Mouse (Mus musculus) E14TG2a.4 (cell line): ENCODE measurements around the gene Atp2b2.
A peak's percentile ranks its signal among the peaks of the same experiment; 100 is the strongest.

Source experiments
- H3K27me3 ChIP-seq: 2 replicates; pipeline ENCODE4 v1.6.1; 2014; ENCODE audit warnings: low read length, control low read depth; ENCODE audit not compliant: insufficient read depth
- H3K36me3 ChIP-seq: 2 replicates; pipeline ENCODE4 v1.6.1; 2014; ENCODE audit warnings: low read length, control low read depth; ENCODE audit not compliant: insufficient read depth
- H3K4me1 ChIP-seq: replicated peaks from 2 replicates; pipeline ENCODE4 v1.6.1; 2014; ENCODE audit warnings: low read depth, low read length, control low read depth
- H3K4me3 ChIP-seq: replicated peaks from 2 replicates; pipeline ENCODE4 v1.5.1; 2014; ENCODE audit warnings: mild to moderate bottlenecking, low read length
- H3K9me3 ChIP-seq: 2 replicates; pipeline ENCODE4 v1.6.1; 2014; ENCODE audit warnings: low read length, control low read depth
- CTCF ChIP-seq: conservative IDR thresholded peaks from 2 replicates; pipeline ENCODE4 v1.5.1; 2014; ENCODE audit warnings: low read length
- NANOG ChIP-seq: IDR thresholded peaks from 2 replicates; pipeline ENCODE4 v1.6.1; 2014; ENCODE audit warnings: borderline replicate concordance, low read length, mixed read lengths
- POU5F1 ChIP-seq: IDR thresholded peaks from 2 replicates; pipeline ENCODE4 v1.6.1; 2014; ENCODE audit warnings: low read length, borderline replicate concordance

Gene Atp2b2

DNA sequence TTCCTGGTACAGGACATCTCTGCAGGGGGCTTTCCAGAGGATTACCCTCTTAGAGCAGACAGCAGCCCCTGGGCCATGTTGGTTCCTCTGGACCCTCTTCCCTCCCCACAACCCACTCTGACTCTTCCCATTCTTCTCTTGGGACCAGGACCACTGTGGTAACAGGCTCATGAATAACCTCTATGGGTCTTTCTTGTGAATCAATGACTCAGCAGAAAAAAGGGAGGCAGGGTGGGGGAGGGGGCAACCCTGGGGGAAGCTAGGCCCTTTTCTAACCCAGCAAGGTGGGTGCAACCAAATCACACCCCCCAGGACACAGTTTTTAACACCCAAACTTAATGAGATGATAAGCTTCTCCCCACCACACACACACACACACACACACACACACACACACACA is 20.3 kb upstream of the Atp2b2 start:
- H3K4me3 ChIP-seq, result no peak overlapping the region
- H3K27me3 ChIP-seq, result no peaks in the 10 kb centered on the region
- TF ChIP-seq CTCF (no peak), POU5F1 (no peak), NANOG (no peak)
- no peaks in the 10 kb centered on the region for H3K9me3 ChIP-seq
- no peaks in the 10 kb centered on the region for H3K36me3 ChIP-seq
- peaks cover 6% of the 10 kb centered on the region for H3K4me1 ChIP-seq

GRCm38 (mm10) chr6:114059206-114059605 is 16.8 kb upstream of the Atp2b2 start:
- no peaks in the 10 kb centered on the region for H3K36me3 ChIP-seq
- no peak overlapping the region for H3K4me3 ChIP-seq
- H3K9me3 ChIP-seq, result no peaks in the 10 kb centered on the region
- no peak for TF ChIP-seq NANOG
- TF ChIP-seq CTCF, result no peak
- TF ChIP-seq POU5F1, result no peak
- no peaks in the 10 kb centered on the region for H3K27me3 ChIP-seq
- H3K4me1 ChIP-seq, result peaks cover 6% of the 10 kb centered on the region

GRCm38 (mm10) chr6:114058030-114058808 is 15.8 kb upstream of the Atp2b2 start:
- no peaks in the 10 kb centered on the region for H3K9me3 ChIP-seq
- peaks cover 6% of the 10 kb centered on the region for H3K4me1 ChIP-seq
- no peaks in the 10 kb centered on the region for H3K27me3 ChIP-seq
- H3K4me3 ChIP-seq, result no peak overlapping the region
- no peaks in the 10 kb centered on the region for H3K36me3 ChIP-seq
- TF ChIP-seq CTCF (no peak), POU5F1 (no peak), NANOG (no peak)

DNA sequence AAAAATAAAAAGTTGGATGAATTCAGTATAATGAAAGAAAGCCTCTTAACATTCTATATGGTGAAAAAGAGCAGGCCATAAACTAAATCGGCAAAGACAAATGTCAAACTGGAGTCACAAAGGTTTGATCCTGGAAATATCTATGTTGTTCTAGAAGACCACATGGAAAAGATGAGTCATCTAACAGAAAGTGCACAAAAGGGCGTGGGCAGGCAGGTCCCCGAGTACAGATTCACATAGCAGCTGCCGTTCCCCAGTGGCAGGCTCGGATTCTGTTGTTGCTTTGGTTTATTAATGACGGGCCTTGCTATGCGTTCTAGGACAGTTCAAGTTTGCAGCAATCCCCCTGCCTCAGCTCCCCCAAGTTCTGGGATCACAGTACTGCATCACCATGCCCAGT is 12.9 kb upstream of the Atp2b2 start:
- Histone ChIP-seq H3K36me3 (no peaks in the 10 kb centered on the region), H3K27me3 (no peaks in the 10 kb centered on the region), H3K4me3 (no peak overlapping the region), H3K4me1 (no peaks in the 10 kb centered on the region), H3K9me3 (no peaks in the 10 kb centered on the region)
- TF ChIP-seq CTCF (no peak), POU5F1 (no peak), NANOG (no peak)

- H3K4me1 ChIP-seq, result peaks cover 10% of the 10 kb centered on the region
- H3K27me3 ChIP-seq, result peaks cover 54% of the 10 kb centered on the region
- peaks cover 18% of the 10 kb centered on the region for H3K9me3 ChIP-seq
- H3K4me3 ChIP-seq, result no peak overlapping the region
- H3K36me3 ChIP-seq, result no peaks in the 10 kb centered on the region
- no peak for TF ChIP-seq POU5F1
- TF ChIP-seq NANOG, result no peak
- no peak for TF ChIP-seq CTCF
These were observed 2.5 kb upstream of the Atp2b2 start for GRCm38 (mm10) chr6:114044962-114045361.

DNA sequence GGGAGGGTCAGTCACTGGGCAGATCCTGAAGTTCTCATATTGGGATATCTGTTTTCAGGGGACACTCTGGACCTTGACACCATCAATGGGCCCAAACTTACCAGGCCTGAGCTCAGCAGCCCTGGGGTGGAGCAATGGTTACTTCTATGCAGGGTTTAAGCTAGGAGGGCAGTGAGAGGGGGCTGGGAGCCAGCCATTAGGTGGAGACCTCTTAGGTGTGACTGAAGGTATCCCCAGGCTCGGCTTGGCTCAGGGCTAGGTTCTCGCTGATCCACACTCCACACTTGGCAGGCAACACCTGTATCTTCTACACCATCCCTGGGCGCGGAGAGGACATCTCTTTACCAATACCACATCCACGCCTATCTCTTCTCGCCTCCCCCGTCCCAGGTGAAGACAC is 423 bp upstream of the Atp2b2 start:
- TF ChIP-seq CTCF (no peak), NANOG (no peak), POU5F1 (no peak)
- no peaks in the 10 kb centered on the region for H3K36me3 ChIP-seq
- peaks cover 18% of the 10 kb centered on the region for H3K9me3 ChIP-seq
- peaks cover 10% of the 10 kb centered on the region for H3K4me1 ChIP-seq
- H3K4me3 ChIP-seq, result 0 out of 2 replicates have a peak overlapping the region, but pooled peaks have one; percentile 52
- H3K27me3 ChIP-seq, result peaks cover 63% of the 10 kb centered on the region

DNA sequence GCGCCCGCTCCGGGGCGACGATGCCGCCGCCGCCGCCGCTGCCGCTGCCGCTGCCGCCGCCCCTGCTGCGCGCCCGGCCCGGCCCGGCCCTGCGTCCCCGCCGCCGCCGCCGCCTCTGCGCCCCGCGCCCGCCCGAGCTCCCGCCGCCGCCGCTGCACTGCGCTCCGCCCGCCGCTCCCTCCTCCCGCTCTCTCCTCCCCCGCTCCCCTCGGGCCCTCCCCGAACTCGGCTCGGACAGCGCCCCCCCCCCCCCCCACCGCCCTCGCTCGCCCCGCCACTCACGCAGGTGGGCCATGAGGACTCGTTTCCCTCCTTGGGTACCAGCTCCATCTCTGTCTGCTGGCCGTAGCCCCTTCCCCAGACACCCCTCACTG is 515 bp downstream of the Atp2b2 start:
- TF ChIP-seq POU5F1, result no peak
- no peak for TF ChIP-seq CTCF
- TF ChIP-seq NANOG, result no peak
- peak overlapping the region; percentile 82 for H3K4me3 ChIP-seq
- H3K9me3 ChIP-seq, result peaks cover 18% of the 10 kb centered on the region
- H3K27me3 ChIP-seq, result peaks cover 64% of the 10 kb centered on the region
- no peaks in the 10 kb centered on the region for H3K36me3 ChIP-seq
- peaks cover 10% of the 10 kb centered on the region for H3K4me1 ChIP-seq

DNA sequence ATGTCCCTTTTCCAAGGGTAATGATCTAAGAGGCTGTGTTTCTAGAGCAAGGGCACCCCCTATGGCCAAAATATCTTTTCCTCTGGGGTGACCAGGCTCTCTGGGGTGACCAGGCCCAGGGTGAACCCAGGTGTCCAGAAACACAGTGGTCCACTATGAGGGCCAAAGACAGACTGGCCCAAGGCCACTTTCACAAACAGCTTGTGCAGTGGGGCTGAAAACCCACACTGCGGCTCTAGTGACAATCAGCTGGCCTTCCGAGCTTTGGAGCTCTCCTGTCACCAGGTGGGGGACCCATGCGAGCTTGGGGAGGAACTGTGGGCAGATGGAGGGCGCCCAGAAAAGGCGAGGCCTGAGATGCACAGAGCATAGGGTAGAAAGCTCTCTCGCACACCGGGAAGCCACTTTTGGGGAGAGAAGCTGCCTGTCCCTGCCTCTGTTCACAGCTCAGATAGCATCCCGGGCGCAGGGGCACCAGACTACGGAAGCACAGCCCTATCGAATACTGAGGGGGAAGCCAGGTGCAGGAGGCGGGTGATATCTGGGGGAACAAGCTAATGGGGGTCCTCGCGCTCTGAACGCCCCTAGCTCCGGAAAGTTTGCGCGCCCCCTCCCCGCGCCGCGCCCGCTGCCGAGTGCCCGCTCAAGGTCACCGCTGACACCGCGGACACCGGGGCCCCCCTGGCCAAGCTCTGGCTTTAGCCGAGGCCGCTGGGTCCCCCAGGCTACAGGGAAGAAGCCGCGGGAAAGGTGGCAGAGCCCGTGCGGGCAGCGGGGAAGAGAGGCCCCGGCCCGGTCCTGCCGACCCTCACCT is 1.1 kb downstream of the Atp2b2 start:
- no peaks in the 10 kb centered on the region for H3K36me3 ChIP-seq
- peaks cover 10% of the 10 kb centered on the region for H3K4me1 ChIP-seq
- H3K9me3 ChIP-seq, result peaks cover 18% of the 10 kb centered on the region
- peak overlapping the region; percentile 82 for H3K4me3 ChIP-seq
- TF ChIP-seq CTCF (no peak), NANOG (no peak), POU5F1 (no peak)
- peaks cover 64% of the 10 kb centered on the region for H3K27me3 ChIP-seq

- no peak for TF ChIP-seq POU5F1
- no peak for TF ChIP-seq CTCF
- no peak for TF ChIP-seq NANOG
- no peaks in the 10 kb centered on the region for H3K9me3 ChIP-seq
- H3K27me3 ChIP-seq, result peaks cover 24% of the 10 kb centered on the region
- H3K4me3 ChIP-seq, result no peak overlapping the region
- H3K4me1 ChIP-seq, result no peaks in the 10 kb centered on the region
- H3K36me3 ChIP-seq, result no peaks in the 10 kb centered on the region
These were observed 6.7 kb downstream of the Atp2b2 start for GRCm38 (mm10) chr6:114035704-114036103.
